Mouse (Mus musculus) olfactory bulb, adult 2 months (tissue): ENCODE measurements around the gene Gm4881. TPM values are rescaled to one million over a fixed set of nuclear protein-coding genes. Genes with fewer than 3 reads are reported as not detected.
"Not testable (repeated sequence)": the region's sequence is repeated elsewhere in the genome, so short reads cannot be mapped to it uniquely, and the experiment has no call there.

Source experiments
- H3K27ac ChIP-seq: fragments of 200-500 bp; 2 replicates; pipeline ENCODE4 v1.5.1; 2012; ENCODE audit warnings: low read depth, low read length; ENCODE audit not compliant: insufficient read depth
- H3K4me1 ChIP-seq: fragments of 200-500 bp; 2 replicates; pipeline ENCODE4 v1.6.1; 2012; ENCODE audit warnings: low read length; ENCODE audit not compliant: control insufficient read depth, insufficient read depth
- H3K4me3 ChIP-seq: fragments of 200-500 bp; 2 replicates; pipeline ENCODE4 v1.5.1; 2012; ENCODE audit warnings: mild to moderate bottlenecking, low read depth, low read length, moderate library complexity; ENCODE audit not compliant: insufficient read depth
- CTCF ChIP-seq: fragments of 200-500 bp; IDR thresholded peaks from 2 replicates; pipeline ENCODE4 v1.5.1; 2012; ENCODE audit warnings: low read depth, mild to moderate bottlenecking, low read length, moderate library complexity; ENCODE audit not compliant: insufficient read depth
- POLR2A ChIP-seq: fragments of 200-500 bp; IDR thresholded peaks from 2 replicates; pipeline ENCODE4 v1.6.1; 2012; ENCODE audit warnings: mild to moderate bottlenecking, low read depth, low read length, moderate library complexity; ENCODE audit not compliant: insufficient read depth
- WGBS: fragments of 180-500 bp; shearing (Covaris S2); methylation state at CpG from one replicate; pipeline ENCODE4 v1.1.7; 2018; 5-methylcytosine and 5-hydroxymethylcytosine counted together
- polyA plus RNA-seq: library from polyadenylated mRNA; stranded (reverse); fragments of >200 nt; gene quantifications from 2 replicates; pipeline ENCODE4 v1.2.4, GENCODE M21; 2012; ENCODE audit warnings: low replicate concordance; ENCODE audit not compliant: missing spikeins, insufficient read depth, insufficient read length

Gene Gm4881
- polyA plus RNA-seq, 1 experiment, result not detected

DNA sequence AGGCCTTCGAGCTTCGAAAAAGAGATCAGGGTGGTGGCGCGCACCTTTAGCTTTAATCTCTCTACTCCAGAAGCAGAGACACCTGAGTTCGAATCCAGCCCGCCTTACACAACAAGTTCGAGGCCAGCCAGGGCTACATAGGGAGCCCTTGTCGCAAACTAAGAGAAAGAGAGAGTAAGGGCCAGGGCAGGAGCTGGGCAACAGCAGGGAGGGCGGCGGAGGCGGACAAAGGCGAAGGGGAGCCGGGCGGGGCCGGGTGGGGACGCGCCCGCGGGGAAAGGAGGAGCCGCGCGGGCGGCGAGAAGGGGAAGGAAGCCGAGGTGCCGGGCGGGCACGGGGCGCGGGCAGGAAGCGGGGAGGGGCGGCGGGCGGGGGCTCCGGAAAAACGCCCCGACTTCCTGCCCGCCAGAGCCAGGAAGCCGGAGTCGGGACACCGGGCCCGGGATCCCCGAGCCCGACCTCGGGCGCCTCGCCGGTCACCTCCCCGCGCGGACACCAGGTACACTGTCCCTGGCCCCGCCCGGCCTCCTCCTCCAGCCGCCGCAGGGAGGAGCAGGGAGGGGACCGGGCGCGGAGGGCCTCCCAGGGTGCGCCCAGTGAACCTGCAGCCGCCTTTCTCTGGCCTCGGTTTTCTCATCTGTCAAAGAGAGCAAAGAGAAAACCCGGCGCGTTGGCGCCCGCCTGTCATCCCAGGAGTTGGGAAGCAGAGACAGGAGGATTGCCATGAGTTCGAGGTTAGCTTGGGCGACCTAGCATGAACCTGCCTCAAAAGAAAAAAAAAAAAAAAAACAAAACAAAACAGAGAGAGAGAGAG, 41.5 kb downstream of the Gm4881 start, which contains the start of gene Arhgef1:
Gene Arhgef1 (plus strand): TSS at position 283 of the 814 bp plus-strand sequence.
- Histone ChIP-seq H3K4me3 (peak within 1 kb of the TSS; percentile 71), H3K4me1 (peaks cover 24% of the 10 kb centered on the region), H3K27ac (peak within 1 kb of the TSS; percentile 12; the same call in 1 of the 2 replicates)
- no peak for TF ChIP-seq CTCF
- TF ChIP-seq POLR2A, result no peak
- 8% methylated on average over 64 of the region's 68 CpGs for WGBS

DNA sequence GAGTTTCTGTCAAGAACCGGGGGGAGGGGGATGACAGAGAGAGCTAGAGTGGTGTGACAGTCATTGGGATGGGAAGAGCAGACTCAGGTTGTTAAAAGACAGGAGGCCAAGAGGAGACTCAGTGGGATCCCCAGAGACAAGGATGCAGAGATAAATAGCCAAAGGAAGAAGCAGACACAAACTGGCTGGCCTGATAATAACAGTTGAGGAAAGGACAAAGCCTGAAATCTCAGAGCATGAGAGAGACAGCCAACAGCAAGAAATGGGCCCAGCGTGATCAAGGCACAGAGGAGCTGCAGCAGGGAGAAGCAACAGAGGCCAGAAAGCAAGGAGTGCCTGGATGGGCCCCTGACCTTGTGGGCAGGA, 42.0 kb downstream of the Gm4881 start:
- 65% methylated on average over 2 of the region's 2 CpGs for WGBS

DNA sequence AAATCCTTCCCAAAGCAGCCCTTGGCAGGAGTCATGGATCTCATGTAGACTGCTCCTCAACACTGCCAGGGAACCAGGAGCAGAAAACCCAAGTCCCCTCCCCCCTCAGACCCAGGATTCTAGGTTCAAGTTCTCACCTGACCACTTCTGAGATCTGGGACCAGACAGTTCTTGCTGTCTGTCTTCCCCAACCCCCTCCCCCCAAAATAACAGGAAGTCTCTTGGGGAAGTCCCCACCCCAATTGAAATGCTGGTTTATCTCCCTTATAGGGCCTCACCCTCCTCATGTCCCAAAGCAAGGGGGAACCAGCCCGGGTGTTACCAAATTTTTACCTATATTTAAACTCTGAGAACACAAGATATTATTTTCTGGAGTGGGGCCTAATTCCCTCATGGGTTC, 42.5 kb downstream of the Gm4881 start:
- TF ChIP-seq CTCF (no peak), POLR2A (no peak)
- 51% methylated on average over 1 of the region's 1 CpGs for WGBS
- Histone ChIP-seq H3K27ac (peak overlapping the region; percentile 12; the same call in 1 of the 2 replicates), H3K4me1 (peaks cover 14% of the 10 kb centered on the region), H3K4me3 (no peak overlapping the region)

More for the DNA sequence above, 42.0 kb downstream of the Gm4881 start:
- peak overlapping the region; percentile 71; the same call in 1 of the 2 replicates for H3K4me3 ChIP-seq
- H3K27ac ChIP-seq, result peak overlapping the region; percentile 12; the same call in 1 of the 2 replicates
- H3K4me1 ChIP-seq, result peaks cover 18% of the 10 kb centered on the region
- no peak for TF ChIP-seq POLR2A
- no peak for TF ChIP-seq CTCF

DNA sequence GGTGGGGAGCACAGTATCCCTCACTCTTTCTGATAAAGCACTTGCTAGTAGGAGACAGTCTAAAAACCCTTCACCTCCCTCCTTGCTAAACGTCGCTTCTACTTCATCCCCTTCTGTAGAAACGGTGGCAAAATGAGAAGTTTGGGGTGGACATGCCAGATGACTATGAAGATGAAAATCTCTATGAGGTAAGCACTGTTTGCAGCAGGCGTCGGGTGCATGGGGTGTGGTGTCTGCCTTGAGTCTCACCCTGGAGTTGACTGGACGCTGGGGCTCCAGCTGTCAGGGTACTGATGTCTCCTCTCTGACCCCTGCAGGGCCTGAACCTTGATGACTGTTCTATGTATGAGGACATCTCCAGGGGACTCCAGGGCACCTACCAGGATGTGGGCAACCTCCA, 43.2 kb downstream of the Gm4881 start:
- no peak for TF ChIP-seq CTCF
- no peak for TF ChIP-seq POLR2A
- H3K27ac ChIP-seq, result no peak overlapping the region
- WGBS, result 83% methylated on average over 6 of the region's 6 CpGs
- H3K4me3 ChIP-seq, result no peak overlapping the region
- peaks cover 10% of the 10 kb centered on the region for H3K4me1 ChIP-seq

DNA sequence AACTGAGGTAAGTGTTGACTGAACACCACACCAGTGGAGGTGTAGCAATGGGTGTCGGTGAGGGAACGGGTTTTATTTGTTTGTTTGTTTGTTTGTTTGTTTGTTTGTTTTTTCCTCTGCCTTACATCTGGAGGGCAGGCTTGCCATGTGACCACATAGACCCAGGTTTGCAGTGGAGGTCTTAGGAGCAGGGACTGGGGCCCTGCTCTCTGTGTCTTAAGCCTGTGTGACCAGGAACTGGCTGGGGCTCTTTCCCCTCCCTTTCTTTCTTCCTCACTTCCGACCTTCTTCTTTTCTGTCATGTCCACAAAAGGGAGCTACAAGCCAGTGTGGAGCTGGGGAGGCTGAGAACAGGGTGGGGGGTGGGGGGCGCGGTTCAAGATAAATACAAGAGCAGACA, 46.3 kb downstream of the Gm4881 start:
- no peak overlapping the region for H3K27ac ChIP-seq
- H3K4me1 ChIP-seq, result peaks cover 2% of the 10 kb centered on the region; the same call in 1 of the 2 replicates
- no peak for TF ChIP-seq POLR2A
- no peak for TF ChIP-seq CTCF
- 77% methylated on average over 5 of the region's 5 CpGs for WGBS
- H3K4me3 ChIP-seq, result no peak overlapping the region

DNA sequence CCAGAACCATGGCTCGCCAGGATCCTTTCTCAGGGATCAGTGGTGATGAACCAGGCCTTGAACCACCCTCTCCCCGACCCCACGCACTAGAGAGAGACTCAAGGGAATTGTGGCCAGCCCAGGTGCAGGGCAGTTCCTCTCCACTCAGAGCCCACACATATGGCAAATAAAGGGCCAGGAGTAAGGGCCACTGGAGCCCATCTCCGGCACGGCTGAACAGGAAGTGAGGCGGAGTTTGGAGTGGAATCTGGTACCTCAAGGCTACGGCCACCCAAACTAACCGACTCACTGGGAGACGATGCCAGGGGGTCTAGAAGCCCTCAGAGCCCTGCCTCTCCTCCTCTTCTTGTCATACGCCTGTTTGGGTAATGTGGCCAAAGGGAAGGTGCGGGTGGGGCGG, 47.1 kb downstream of the Gm4881 start, which contains the start of gene Cd79a:
Gene Cd79a (plus strand): TSS at position 158 of the 400 bp plus-strand sequence.
- H3K27ac ChIP-seq, result no peak within 1 kb of the TSS
- WGBS, result 88% methylated on average over 12 of the region's 12 CpGs
- no peak within 1 kb of the TSS for H3K4me3 ChIP-seq
- TF ChIP-seq POLR2A (no peak), CTCF (no peak)
- no peaks in the 10 kb centered on the region for H3K4me1 ChIP-seq

DNA sequence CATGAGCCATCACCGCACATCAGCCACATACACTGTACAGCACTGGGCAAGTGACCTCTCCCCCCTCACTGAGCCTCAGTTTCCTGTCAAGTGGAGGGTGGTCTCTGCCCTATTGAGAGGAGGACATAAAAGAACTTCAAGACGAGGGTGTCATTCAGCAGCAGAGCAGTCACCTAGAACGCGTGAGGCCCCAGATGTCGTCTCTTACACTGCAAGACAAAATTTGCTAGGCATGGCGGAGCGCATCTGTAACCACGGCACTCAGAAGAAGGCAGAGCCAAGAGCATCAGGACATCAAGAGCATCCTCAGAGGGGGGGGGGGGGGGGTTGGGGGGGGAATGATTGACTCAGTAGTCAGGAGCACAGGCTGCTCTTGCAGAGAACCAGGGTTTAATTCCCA, 48.0 kb downstream of the Gm4881 start:
- TF ChIP-seq POLR2A (no peak), CTCF (no peak)
- H3K4me1 ChIP-seq, result no peaks in the 10 kb centered on the region
- no peak overlapping the region for H3K4me3 ChIP-seq
- WGBS, result 84% methylated on average over 8 of the region's 8 CpGs
- no peak overlapping the region for H3K27ac ChIP-seq

DNA sequence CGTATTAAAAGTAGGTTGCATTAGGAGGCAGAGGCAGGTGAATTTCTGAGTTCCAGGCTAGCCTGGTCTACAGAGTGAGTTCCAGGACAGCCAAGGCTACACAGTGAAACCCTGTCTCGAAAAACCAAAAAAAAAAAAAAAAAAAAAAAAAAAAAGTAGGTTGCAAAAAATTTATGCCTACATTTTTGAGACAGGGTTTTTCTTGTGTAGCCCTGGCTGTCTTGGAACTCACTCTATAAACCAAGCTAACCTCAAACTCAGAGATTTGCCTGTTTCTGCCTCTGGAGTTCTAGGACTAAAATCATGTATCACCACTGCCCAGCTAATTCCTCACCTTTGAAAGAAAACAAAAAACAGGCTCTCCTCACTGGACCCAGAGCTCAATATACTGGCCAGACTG, 48.5 kb downstream of the Gm4881 start:
- not testable (repeated sequence) for H3K4me1 ChIP-seq, H3K27ac ChIP-seq, H3K4me3 ChIP-seq
- 83% methylated on average over 2 of the region's 2 CpGs for WGBS

DNA sequence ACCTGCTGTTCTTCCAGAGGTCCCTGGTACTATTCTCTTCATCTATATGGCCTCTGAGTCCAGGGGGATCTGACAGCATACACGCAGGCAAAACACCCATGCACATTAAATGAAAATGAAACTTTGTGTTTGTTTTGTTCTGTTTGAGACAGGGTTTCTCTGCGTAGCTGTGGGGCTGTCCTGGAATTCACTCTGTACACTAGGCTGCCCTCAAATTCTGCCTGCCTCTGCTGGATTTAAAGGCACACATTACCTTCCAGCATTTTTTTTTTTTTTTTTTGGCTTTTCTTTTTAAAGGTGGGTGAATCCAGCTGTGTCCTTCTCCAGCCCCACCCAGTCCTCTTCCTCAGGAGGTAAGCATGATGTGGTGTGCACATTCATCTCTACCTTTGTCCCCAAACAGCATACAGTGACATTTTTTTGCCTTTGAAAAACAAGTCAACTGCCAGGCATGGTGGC, 52.1 kb downstream of the Gm4881 start:
- TF ChIP-seq POLR2A (no peak), CTCF (no peak)
- H3K4me1 ChIP-seq, result no peaks in the 10 kb centered on the region
- 74% methylated on average over 2 of the region's 2 CpGs for WGBS
- no peak overlapping the region for H3K27ac ChIP-seq
- H3K4me3 ChIP-seq, result no peak overlapping the region
